Mouse (Mus musculus) intestine, embryonic 15.5 days (tissue): ENCODE results near the gene March4. TPM values are rescaled to one million over a fixed set of nuclear protein-coding genes. Genes with fewer than 3 reads are reported as not detected.
A peak's percentile ranks its signal among the peaks of the same experiment; 100 is the strongest.

Source experiments
- ATAC-seq: fragments of 200-750 bp; cut with Nextera tagmentation; 2 replicates; pipeline ENCODE4 v1.8.0; 2017; ENCODE audit warnings: moderate TSS enrichment, moderate library complexity
- H3K27ac ChIP-seq: fragments of 300-500 bp; sonication (generic); 2 replicates; pipeline ENCODE4 v1.5.1; 2015; ENCODE audit warnings: mild to moderate bottlenecking, inconsistent platforms
- H3K27me3 ChIP-seq: fragments of 300-500 bp; sonication (generic); replicated peaks from 2 replicates; pipeline ENCODE4 v1.6.1; 2015; ENCODE audit warnings: inconsistent platforms
- H3K36me3 ChIP-seq: fragments of 300-500 bp; sonication (generic); 2 replicates; pipeline ENCODE4 v1.6.1; 2015; ENCODE audit warnings: inconsistent platforms
- H3K4me1 ChIP-seq: fragments of 300-500 bp; sonication (generic); replicated peaks from 2 replicates; pipeline ENCODE4 v1.6.1; 2015; ENCODE audit warnings: inconsistent platforms
- H3K4me2 ChIP-seq: fragments of 300-500 bp; sonication (generic); replicated peaks from 2 replicates; pipeline ENCODE4 v1.6.1; 2015; ENCODE audit warnings: mild to moderate bottlenecking, inconsistent platforms
- H3K4me3 ChIP-seq: fragments of 300-500 bp; sonication (generic); replicated peaks from 2 replicates; pipeline ENCODE4 v1.5.1; 2015; ENCODE audit warnings: inconsistent platforms
- H3K9ac ChIP-seq: fragments of 300-500 bp; sonication (generic); 2 replicates; pipeline ENCODE4 v1.6.1; 2015; ENCODE audit warnings: inconsistent platforms
- H3K9me3 ChIP-seq: fragments of 300-500 bp; sonication (generic); 2 replicates; pipeline ENCODE4 v1.6.1; 2016; ENCODE audit warnings: inconsistent platforms
- WGBS: fragments of 180-500 bp; shearing (Covaris S2); methylation state at CpG from one replicate; pipeline ENCODE4 v1.1.7; 2015; 5-methylcytosine and 5-hydroxymethylcytosine counted together
- polyA plus RNA-seq: library from polyadenylated mRNA; unstranded; fragments of >200 nt; fragmentation: Nextera tagmentation; extraction: Ambion mirVana; gene quantifications from 2 replicates; pipeline ENCODE4 v1.2.1, GENCODE M21; 2015

Gene March4
- polyA plus RNA-seq, 1 experiment from 2014 or later = 0.38 TPM

DNA sequence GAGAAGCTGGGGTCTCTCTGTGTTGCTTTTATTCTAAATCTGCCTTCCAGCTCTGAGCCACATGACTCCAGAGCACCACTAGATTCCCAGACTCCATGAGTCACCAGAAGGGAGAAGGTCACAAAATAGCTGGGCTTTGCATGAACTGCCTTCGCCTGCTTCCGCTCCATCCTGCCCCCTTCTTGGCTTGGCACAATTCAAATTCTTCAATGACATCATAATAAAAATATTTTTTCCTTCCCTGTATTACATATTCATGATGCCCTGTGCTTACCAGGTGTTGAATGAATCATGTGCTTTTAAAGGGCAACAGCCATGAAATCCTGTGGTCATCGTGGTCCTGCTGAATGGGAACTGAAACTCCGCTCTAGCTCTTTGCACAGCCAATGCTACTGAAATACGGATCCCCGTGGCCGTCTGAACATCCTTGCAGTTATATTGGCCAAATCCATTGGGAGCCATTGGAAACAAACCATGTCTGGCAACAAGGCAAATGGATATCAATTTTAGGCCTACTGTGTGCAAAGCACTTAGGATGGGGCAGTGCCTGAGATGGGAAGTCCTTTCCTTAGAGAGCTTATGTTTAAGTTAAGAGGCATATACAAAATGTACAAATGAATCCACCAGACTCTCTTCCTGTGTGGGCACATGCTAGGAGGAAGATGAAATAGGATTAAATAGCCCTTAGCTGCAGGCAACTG, 107.5 kb downstream of the March4 start:
- Histone ChIP-seq H3K27ac (no peak overlapping the region), H3K27me3 (no peaks in the 10 kb centered on the region), H3K36me3 (no peaks in the 10 kb centered on the region), H3K4me2 (no peak overlapping the region), H3K4me3 (no peak overlapping the region), H3K9me3 (no peaks in the 10 kb centered on the region), H3K9ac (no peak overlapping the region), H3K4me1 (no peaks in the 10 kb centered on the region)
- no peak for ATAC-seq
- WGBS = 87% methylated on average over 7 of the region's 7 CpGs

DNA sequence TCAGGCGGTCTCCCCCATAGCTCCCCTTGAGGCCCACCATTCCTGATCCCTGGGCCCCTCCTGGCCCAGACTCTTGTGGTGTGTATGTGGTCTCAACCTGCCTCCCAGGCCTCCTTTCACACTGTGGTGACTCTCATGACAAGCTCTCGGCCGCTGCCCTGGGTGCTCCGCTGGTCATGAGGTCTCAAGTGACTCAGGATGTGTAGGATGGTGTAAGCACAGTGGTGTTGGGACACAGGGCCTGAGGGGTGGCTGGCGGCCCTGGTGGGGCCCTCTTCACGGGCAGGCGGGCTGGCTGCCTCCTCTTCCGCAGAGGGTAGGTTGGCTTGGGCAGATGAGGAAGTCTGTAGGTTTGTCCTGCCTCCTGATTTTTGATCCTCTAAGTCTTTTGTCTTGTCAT, 108.2 kb downstream of the March4 start:
- ATAC-seq = no peak
- H3K4me3 ChIP-seq = no peak overlapping the region
- H3K9me3 ChIP-seq = no peaks in the 10 kb centered on the region
- 86% methylated on average over 8 of the region's 8 CpGs for WGBS
- no peaks in the 10 kb centered on the region for H3K4me1 ChIP-seq
- H3K27ac ChIP-seq = no peak overlapping the region
- no peaks in the 10 kb centered on the region for H3K36me3 ChIP-seq
- no peak overlapping the region for H3K4me2 ChIP-seq
- H3K27me3 ChIP-seq = no peaks in the 10 kb centered on the region
- H3K9ac ChIP-seq = no peak overlapping the region

DNA sequence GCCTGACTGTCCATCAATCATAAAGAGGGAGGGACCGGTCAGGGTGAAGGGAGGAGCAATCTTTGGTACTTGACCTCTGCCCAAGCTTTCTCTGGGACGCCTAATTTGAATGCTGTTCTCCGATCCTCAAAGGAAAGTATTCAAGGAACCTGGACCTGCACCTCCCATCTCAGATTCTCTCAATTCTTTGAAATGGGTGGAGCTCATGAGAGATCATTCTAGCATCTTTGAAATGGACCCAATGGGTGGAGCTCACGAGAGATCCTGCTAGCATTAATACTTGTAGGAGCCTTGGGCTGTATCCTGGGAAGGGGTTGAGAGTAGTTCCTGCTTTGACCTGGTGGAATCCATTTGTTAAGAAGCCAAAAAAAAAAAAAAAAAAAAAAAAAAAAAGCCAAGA, 110.3 kb downstream of the March4 start:
- H3K9ac ChIP-seq = no peak overlapping the region
- no peak overlapping the region for H3K4me3 ChIP-seq
- H3K27ac ChIP-seq = no peak overlapping the region
- no peak overlapping the region for H3K4me2 ChIP-seq
- H3K27me3 ChIP-seq = no peaks in the 10 kb centered on the region
- H3K36me3 ChIP-seq = no peaks in the 10 kb centered on the region
- no peak for ATAC-seq
- WGBS = 81% methylated on average over 4 of the region's 4 CpGs
- H3K4me1 ChIP-seq = no peaks in the 10 kb centered on the region
- H3K9me3 ChIP-seq = no peaks in the 10 kb centered on the region

DNA sequence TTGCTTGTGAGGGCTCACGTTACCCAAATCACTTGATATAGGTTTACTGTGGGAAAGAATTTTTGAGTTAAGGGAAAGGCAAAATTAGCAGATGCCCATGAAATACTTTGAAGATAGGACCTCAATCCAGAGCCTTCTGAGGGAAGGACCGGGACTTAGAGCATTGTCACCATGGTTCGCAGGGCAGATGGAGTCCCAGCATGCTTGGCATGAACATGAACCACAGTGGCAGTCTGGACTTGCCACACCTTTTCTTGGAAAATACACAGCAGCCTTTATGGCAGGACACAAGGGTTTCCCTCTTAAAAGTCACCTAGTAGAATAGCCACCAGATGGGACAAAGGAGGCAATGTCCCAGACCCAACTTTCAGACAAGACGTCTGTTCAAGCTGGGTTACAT, 114.6 kb downstream of the March4 start:
- Histone ChIP-seq H3K4me3 (no peak overlapping the region), H3K36me3 (no peaks in the 10 kb centered on the region), H3K9ac (no peak overlapping the region), H3K9me3 (no peaks in the 10 kb centered on the region), H3K27me3 (no peaks in the 10 kb centered on the region), H3K4me1 (no peaks in the 10 kb centered on the region), H3K27ac (no peak overlapping the region), H3K4me2 (no peak overlapping the region)
- ATAC-seq = no peak
- 89% methylated on average over 4 of the region's 4 CpGs for WGBS

DNA sequence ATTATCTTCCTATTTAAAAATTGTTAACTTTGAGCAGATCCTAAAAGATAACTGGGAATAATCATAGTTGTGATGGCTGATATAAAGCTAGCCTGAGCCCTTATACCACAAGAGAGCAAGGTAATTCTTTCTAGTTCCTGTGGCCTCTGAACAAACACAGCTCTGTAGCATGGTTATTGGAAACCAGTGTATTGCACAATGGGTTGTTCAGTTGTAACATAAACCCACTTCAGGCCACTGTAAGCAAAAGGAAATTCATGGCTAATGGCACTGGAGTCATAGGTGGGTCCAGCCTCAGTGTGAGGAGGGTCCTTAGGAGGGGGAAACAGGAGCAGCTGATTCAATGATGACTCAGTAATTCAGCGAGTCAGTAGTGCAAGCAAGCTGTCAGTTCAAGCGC, 116.5 kb downstream of the March4 start:
- H3K36me3 ChIP-seq = no peaks in the 10 kb centered on the region
- no peak overlapping the region for H3K9ac ChIP-seq
- no peaks in the 10 kb centered on the region for H3K27me3 ChIP-seq
- WGBS = 74% methylated on average over 2 of the region's 2 CpGs
- no peak overlapping the region for H3K4me3 ChIP-seq
- no peaks in the 10 kb centered on the region for H3K9me3 ChIP-seq
- no peak for ATAC-seq
- no peak overlapping the region for H3K27ac ChIP-seq
- H3K4me1 ChIP-seq = no peaks in the 10 kb centered on the region
- H3K4me2 ChIP-seq = no peak overlapping the region

DNA sequence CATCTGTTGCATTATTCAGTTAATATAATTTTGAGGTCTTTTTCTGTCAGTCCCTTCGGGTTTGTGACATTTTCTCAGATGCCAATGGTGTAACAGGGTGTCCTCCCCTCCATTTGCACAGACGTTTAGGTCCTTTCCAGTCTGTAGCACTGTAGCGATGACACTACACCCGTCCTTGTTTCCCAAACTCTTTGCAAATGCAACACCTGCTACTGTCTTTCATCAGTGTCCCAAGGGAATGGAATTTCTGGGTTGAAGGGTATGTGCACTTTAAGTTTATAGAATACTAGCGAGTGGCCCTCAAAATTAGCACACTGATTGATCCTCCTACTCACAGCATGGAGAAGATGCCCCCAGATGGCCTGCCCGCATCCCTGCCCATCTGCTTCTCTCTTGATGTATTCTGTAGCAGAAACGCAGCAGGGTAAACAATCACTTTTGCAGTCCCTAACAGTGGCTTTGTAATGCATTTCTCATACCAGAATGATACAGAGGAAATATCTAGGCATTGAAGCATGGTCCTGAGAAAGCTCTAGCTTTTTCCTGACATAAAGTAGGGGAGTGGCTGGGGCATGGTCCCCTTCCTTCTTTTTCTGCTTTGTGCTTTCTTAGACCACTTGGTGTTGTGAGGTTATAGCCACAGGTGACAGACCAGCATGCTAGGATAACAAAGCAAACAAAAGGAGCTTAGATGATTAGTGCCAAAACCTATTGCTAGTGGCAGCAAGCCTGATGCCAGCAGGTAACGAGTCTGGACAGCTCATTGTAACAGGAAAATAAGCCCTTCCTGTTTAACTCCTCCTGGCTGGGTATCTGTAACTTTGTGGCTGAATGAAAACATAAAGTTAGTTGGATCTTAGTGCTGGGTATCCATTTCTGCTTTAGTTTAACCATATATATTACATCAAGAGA, 117.7 kb downstream of the March4 start:
- no peak overlapping the region for H3K27ac ChIP-seq

DNA sequence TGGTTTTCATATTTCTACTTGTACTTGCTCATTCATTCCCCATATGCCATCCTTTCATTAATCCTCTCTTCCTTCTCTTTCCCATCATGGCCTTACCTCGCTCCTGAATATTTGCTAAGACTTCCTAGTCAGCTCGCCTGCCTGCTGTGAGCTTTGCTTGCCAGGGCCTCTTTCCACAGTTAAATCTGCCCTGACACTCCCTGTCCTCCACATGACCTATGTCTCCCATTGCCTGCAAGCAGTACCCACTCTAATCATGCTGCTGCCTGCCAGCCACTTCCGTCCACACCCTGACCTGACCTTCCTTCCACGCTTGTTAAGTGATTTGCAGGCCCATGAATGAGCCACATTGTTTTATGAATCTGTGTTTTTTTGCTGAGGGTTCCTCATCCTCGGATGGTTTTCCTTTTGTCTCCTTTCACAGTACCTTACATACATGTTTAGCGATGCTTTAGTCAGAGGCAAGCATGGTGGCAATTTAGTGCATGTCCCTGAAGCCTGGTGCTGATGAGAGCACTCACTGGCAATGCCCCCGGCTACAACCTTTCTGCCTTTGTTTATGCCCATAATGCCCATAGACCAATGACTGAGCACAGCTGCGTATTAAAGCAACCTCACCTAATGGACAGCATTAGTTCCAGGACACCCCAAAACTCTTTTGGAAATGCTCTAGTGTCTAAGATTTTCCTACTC, 122.0 kb downstream of the March4 start:
- H3K9ac ChIP-seq = no peak overlapping the region
- H3K4me1 ChIP-seq = peaks cover 3% of the 10 kb centered on the region; the same call in 1 of the 2 replicates
- ATAC-seq = peak; percentile 76
- no peaks in the 10 kb centered on the region for H3K36me3 ChIP-seq
- H3K9me3 ChIP-seq = no peaks in the 10 kb centered on the region
- no peak overlapping the region for H3K4me2 ChIP-seq
- WGBS = 55% methylated on average over 8 of the region's 8 CpGs
- H3K27ac ChIP-seq = no peak overlapping the region
- H3K4me3 ChIP-seq = no peak overlapping the region
- no peaks in the 10 kb centered on the region for H3K27me3 ChIP-seq

More for the DNA sequence above, 117.7 kb downstream of the March4 start:
- Histone ChIP-seq H3K36me3 (no peaks in the 10 kb centered on the region), H3K9ac (no peak overlapping the region), H3K4me2 (no peak overlapping the region), H3K4me1 (peaks cover 3% of the 10 kb centered on the region; the same call in 1 of the 2 replicates), H3K27me3 (no peaks in the 10 kb centered on the region), H3K9me3 (no peaks in the 10 kb centered on the region), H3K4me3 (no peak overlapping the region)
- ATAC-seq = no peak
- 74% methylated on average over 8 of the region's 8 CpGs for WGBS

DNA sequence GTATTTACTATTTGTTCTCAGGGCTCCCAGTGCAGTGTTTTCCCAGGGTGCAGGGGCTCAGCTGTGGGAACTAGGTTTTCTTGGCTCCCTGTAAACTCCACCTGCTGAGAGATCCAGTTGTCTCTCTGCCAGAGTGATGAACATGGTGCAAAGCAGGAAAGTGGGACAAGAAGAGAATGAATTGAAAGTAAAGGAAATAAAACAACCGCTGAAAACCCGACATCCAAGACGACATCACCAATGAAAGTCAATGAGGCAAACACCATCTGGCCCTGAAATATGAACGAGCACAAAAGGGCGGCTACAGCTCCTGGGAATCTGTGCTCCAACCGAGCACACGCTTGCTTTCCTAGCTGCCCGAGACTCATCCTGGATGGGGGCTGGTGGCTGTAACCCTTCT, 122.6 kb downstream of the March4 start:
- Histone ChIP-seq H3K27me3 (no peaks in the 10 kb centered on the region), H3K27ac (no peak overlapping the region), H3K4me1 (peaks cover 3% of the 10 kb centered on the region; the same call in 1 of the 2 replicates), H3K36me3 (no peaks in the 10 kb centered on the region), H3K9me3 (no peaks in the 10 kb centered on the region), H3K4me2 (no peak overlapping the region), H3K9ac (no peak overlapping the region), H3K4me3 (no peak overlapping the region)
- WGBS = 81% methylated on average over 8 of the region's 8 CpGs
- ATAC-seq = no peak

DNA sequence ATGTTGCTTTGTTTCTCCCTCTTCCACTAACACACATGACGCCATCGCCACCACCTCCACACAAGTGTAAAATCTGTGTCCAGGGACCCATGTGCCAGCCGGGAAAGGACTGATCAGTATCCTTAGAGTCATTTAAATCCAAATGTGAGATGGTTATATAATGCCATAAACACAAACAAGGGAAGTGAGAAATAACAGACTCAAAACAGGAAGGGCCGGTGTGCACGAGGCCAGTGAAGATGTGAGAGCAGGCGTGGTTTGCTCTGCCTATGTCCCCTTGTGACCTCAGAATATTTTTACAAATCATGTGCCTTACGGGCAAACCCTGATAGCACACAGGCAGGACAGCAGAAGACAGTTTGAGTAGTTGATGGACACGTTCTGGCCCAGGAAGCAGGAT, 123.5 kb downstream of the March4 start:
- Histone ChIP-seq H3K9ac (no peak overlapping the region), H3K36me3 (no peaks in the 10 kb centered on the region), H3K4me1 (peaks cover 3% of the 10 kb centered on the region; the same call in 1 of the 2 replicates), H3K4me3 (no peak overlapping the region), H3K27me3 (no peaks in the 10 kb centered on the region), H3K9me3 (no peaks in the 10 kb centered on the region), H3K27ac (no peak overlapping the region), H3K4me2 (no peak overlapping the region)
- no peak for ATAC-seq
- 81% methylated on average over 8 of the region's 8 CpGs for WGBS

DNA sequence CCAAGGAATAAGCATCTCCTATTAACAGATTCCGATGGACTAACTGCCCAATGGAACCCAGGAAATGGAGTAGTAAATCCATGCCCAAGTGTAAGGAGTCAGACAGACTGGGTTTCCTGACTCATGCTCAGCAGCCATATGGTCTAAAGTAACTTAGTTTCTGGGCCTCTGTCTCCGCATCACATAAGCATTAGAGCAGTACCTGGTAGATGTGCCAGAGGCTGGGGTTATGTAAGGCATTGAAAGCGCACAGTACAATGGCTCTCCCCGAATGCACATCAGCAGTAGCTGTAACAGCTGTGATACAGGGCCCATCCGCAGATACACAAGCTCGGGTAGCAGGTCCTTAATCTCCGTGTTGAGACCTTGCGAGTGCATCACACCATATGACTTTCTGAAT, 125.6 kb downstream of the March4 start:
- 90% methylated on average over 8 of the region's 8 CpGs for WGBS
- Histone ChIP-seq H3K36me3 (no peaks in the 10 kb centered on the region), H3K4me1 (peaks cover 3% of the 10 kb centered on the region; the same call in 1 of the 2 replicates), H3K9ac (no peak overlapping the region), H3K27ac (no peak overlapping the region), H3K9me3 (no peaks in the 10 kb centered on the region), H3K4me2 (no peak overlapping the region), H3K4me3 (no peak overlapping the region), H3K27me3 (no peaks in the 10 kb centered on the region)
- ATAC-seq = no peak

DNA sequence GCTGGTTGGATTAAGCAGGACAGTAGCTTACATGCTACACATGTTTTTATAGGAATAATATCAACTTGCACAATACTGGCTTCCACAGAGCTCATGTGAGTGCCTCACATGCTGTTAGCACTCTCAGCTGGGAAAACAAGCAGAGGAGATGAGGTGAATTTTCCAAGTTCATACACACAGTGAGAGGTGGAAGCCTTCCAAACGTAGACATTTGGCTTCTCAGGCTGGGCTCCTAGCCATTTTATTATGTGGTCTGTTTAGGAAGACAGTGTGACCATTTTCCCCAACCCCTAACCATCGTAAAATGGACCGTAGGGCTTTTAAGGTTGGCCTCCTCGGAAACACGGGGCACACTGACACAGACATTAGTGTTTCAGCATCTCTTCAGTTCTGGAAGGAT, 126.8 kb downstream of the March4 start:
- 79% methylated on average over 5 of the region's 5 CpGs for WGBS
- H3K4me2 ChIP-seq = no peak overlapping the region
- no peak for ATAC-seq

DNA sequence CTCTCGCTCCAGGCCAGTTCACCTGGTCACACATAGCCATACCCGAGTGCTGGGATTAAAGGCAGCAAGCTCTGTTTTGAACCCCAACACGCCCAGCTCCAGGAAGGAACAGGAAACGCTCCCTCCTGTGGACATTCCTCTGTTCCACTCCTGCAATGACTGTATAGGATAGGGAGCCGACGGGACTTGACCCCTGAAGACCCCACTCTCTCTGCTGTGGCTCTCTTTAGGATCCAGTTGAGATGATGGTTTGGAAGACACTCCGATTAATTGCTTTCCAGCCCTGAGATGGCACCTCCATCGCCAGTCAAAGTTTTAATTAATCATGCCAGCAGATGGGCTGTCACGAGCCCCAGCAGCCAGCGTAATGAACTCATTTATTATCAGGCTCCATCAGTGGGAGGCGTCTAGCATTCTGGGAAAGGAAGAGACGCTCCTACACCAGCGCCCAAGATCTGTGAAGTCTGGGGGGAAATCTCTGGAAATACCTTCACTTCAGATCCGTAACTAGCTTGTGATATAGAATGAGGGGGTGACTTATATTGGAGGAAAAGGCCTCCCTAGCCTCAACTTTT, 130.1 kb downstream of the March4 start:
- no peak overlapping the region for H3K4me3 ChIP-seq
- H3K27me3 ChIP-seq = no peaks in the 10 kb centered on the region
- no peaks in the 10 kb centered on the region for H3K9me3 ChIP-seq
- no peak for ATAC-seq
- no peaks in the 10 kb centered on the region for H3K4me1 ChIP-seq
- H3K36me3 ChIP-seq = no peaks in the 10 kb centered on the region
- no peak overlapping the region for H3K4me2 ChIP-seq
- H3K27ac ChIP-seq = no peak overlapping the region
- WGBS = 66% methylated on average over 14 of the region's 14 CpGs
- H3K9ac ChIP-seq = no peak overlapping the region

More for the DNA sequence above, 126.8 kb downstream of the March4 start:
- Histone ChIP-seq H3K27me3 (no peaks in the 10 kb centered on the region), H3K4me1 (peaks cover 3% of the 10 kb centered on the region; the same call in 1 of the 2 replicates), H3K9ac (no peak overlapping the region), H3K9me3 (no peaks in the 10 kb centered on the region), H3K36me3 (no peaks in the 10 kb centered on the region), H3K4me3 (no peak overlapping the region), H3K27ac (no peak overlapping the region)
